Mouse (Mus musculus): Measurements from ENCODE around the gene Gpr19.

Gpr19 gene

DNA sequence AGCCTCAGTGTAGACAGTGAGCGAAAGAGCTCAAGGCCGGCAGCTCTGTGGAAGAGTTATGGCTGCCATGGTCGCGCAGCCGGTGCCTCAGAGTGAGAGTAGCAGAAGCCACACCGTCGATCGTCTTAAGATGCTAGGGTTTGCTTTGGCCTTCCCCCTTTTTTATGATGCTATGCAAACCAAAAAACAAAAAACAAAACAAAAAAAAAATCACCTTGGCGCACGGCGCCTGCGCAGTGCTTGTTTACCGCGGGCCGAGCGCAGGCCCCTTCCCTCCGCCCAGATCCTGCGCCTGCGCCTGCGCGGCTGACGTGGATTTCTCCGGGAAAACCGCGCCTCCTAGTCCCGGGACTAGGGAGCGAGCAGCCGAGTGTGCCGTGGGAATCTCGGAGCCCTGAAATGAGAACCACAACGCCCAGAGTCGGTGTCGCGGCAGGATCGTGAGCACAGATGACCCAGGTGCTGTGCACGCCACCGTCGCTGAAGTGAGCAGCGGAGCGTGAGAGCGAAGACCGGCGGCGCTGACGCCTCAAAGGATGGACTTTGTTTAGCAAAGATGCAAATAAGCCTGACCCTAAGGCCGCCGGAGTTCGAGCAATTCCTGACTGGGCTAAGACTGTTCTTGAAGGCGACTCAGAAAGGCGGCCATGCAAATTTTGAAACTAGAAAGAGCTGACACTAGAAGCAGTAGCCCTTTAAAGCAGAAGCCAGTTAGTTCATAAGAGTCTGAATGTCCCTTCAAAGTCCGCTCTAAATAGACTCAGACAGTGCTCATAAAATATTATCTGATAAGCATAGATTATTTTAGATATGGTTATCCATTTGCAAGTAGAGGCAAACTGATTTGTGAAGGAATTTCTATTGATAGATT, at the start of gene Gpr19:
Gene Gpr19 (minus strand): TSS at position 484 of the 871 bp plus-strand sequence.
- DNase-seq (ENCODE audit: low read depth, low spot score) = peak; percentile 98

DNA sequence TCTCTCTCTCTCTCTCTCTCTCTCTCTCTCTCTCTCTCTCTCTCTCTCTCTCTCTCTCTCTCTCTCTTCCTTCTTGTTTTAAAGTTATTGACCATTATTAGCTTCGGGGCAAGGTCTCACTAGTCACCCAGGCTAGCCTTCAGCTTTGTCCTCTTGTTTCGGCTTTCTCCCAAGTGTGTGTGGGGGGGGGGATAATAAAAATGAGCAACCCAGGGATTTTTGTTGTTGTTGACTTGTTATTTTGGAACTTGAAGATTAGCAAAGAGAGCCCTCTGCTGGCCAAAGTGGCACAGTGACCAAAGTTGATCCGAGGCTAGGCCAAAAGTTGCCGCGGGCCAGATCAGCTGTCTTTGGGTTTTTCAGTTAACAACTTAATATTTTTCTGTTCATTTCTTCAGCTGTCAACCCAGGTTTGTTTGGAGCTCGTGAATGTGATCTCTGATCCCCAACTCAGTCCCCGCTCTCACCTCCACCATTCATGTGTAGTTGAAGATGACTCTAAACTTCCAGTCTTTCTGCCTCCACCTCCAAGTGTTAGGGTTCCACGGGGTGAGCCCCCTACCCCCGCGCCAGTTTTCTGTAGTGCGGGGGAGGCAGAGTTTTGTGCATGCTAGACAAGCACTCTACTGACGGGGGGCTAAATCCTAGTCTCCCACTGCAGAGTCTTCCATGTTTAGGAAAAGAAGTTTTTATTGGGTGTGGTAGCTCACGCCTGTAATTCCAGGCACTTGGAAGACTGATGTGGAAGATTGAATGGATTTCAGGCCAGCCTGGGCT, 49.1 kb upstream of the Gpr19 start:
- peak; percentile 80 for DNase-seq (ENCODE audit: low read depth, low spot score)

DNA sequence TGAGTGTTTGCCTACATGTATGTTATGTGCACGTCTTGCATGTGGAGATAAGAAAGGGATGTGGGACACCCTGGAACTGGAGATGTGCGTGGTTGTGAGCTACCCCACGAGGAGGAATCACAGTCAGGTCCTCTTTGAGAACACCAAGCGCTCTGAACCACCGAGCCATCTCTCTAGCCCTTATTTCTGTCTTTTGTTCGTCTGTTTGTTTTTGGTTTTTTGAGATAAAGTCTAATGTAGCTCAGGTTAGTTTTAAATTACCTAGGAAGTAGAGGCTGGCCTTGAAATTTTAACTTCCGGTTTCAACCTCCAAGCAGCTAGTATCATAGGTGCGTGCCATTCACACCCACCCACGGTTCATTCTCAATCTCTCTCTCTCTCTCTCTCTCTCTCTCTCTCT, 48.5 kb upstream of the Gpr19 start:
- peak; percentile 30 for DNase-seq (ENCODE audit: low read depth, low spot score)

DNA sequence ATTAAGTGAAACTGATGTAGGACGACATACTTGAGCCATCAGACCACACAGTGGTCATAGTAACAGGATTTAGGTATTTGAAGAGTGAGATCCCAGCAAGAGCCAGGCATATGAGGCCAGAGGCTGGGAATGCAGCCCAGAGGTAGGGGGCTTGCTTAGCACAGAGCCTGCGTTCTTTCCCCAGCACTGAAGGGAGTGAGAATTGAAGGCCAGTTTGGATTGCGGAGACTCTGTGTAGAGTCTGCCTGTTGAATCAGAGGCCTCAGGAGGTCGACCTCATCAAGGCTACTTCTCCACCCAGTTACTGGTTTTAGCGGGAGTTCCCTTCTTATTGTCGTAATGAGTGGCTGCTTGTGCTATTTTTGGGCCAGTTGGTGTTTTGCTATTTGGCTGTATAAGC, 47.7 kb upstream of the Gpr19 start:
- DNase-seq (ENCODE audit: low read depth, low spot score) = no peak

DNA sequence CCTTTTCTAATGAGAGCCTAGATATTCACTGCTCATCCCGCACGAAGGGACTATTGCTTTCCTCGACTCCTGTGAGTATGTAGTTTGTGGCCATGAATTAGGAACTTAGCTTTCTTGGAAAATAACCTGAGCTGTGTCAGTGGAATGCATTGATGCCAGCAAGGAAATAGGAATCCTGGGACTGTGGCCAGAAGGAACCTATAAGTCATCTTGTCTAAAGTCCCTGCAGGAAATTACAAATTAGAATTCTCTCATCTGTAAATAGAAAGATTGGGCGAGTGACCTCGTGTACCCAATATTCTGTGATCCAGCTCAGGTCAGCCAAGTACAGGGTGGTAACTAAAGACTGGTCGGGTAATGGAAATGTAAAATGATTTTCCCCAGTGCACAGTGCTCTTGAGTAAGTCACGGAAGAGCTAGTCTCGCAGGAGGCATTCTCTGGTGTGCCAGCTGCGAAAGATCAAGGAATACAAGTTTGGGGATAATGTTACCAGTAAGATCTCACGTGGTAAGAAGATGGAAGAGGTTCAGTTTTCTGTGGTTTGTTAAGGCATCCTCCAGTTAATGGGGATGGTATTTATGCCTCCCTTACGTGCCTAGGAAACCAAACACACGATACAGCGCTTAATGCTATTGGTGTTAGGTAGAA, 45.5 kb upstream of the Gpr19 start:
- DNase-seq (ENCODE audit: low read depth, low spot score) = no peak

DNA sequence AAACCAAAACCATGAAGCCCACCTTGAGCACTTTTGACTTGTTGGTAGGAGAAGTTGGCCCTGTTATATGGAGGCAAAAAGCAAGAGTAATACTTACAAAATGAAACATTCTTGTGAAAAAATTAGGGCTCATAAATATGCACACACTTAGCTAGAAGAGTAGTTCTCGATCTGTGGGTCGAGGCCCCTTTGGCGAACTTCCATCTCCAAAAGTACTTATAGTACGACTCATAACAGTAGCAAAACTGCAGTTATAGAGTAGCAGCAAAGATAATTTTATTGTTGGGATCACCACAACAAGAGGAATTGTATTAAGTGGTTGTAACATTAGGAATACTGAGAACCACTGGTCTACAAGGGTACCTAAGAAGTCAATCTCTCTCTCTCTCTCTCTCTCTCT, 41.4 kb upstream of the Gpr19 start:
- DNase-seq (ENCODE audit: low read depth, low spot score) = no peak

DNA sequence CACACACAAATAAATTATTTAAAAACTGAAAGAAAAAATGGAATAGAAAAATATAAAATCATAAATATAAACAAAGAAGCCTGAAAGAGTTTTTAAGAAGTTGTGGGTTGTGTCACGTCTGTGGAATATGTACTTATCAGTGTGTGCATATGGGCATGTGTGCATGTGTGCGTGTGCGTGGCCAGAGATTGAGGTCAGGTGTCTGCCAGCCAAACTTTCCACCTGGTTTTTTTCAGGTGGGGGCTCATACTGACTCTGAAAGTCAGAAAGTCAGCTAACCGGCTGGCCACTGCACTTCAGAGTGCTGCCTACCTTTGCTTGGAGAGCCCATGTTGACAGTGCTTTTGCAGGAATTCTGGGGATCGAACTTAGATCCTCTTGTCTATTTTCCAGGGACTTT, 35.9 kb upstream of the Gpr19 start:
- DNase-seq (ENCODE audit: low read depth, low spot score) = no peak

DNA sequence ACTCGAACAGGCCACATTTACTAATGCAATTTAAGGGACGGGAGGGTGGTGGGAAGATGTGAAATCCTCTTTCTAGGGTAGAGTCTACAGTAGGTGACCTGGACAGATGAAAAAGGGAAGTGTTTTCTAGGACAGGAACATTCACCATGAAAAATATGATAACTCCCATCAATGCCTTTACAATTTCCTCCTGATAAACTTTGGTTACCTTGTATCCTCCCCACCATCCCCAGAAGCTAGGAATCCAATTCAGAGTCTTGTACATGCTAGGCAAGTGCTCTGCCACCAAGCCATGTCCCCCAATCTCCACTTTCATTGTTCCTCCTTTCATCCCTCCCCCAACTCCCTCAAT, 34.8 kb upstream of the Gpr19 start:
- DNase-seq (ENCODE audit: low read depth, low spot score) = no peak

DNA sequence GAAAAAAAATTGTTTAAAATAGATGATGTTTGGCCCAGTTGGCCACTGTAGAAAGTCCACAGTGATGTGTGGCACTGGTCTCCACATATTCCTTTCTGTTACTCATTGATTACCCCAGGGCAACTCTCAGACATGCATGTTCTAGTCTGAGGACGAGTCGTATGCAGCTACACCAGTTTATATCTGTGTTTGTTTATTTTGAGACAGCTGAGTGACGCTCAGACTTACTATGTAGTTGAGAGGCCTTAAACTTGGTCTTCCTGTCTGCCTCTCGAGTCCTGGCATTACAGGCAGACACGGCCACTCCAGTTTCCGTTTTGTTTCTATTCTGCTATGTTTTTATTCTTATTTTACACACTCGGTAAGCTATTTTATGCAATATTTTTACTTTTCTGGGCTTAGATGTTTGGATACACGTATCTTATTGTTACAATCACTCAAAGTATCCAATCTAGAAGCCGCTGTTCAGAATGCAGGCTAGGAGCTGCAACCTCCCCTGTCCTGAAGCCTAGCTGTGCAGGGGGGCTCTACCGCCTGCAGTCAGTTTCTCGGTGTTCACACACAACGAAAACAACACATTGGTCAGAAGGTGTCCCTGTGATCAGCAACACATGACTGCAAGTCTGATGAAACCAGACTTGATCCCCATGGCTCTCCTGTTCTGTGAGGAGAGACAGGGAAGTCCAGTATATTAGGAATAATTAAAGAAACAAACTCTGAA, 34.3 kb upstream of the Gpr19 start:
- DNase-seq (ENCODE audit: low read depth, low spot score) = no peak

DNA sequence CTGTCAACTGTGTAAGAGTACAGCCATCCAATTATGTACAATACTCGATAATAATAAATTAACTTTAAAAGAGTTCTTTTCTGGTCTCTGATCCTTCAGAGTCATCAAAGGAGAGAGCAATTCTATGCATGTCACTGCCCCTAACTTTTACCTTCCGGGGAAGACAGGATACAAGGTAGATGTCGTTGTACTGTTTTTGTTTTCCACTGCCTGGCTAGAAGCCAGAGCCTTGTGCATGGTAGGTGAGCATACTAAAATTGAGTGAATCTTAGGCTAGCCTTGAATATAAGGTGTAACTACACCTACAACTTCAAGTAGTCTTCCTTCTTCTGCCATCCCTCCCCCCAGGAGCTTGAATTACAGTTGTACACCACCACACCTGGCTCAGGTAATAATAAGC, 32.8 kb upstream of the Gpr19 start:
- no peak for DNase-seq (ENCODE audit: low read depth, low spot score)

DNA sequence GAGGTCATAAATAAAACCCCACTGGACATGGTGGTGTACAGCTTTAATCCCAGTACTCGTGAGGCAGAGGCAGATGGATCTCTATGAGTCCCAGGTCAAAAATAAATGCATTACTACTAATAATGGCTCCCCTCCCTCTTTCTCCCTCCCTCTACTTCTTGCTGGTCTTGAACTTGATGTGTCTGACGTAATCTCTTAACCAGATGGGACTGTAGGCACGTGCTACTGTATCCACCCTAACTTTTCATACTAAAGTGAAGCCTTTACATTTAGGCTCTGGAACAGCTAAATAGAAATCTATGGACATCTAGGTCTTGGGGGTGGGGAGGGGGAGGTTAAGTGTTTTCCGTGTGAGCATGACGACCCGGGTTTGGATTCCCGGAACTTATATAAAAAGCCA, 32.0 kb upstream of the Gpr19 start:
- DNase-seq (ENCODE audit: low read depth, low spot score) = no peak

DNA sequence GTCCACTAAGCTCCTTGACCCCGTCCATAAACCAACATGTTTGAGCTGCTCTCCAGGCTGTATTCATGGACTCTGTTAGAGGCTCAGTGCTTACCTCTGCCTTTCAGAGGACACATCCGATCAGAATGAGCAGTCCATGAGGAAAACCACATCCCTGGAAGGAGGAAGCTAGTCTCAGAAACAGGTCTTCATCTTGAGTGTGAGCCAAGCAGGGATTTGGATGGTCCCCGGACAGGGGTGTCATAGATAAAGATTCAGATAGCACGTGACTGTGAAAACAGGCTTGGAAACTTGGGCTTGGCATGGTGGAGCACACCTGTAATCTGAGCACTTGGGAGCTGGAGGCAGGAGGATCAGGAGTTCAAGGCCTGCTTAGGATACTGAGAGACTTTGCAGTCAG, 31.5 kb upstream of the Gpr19 start:
- no peak for DNase-seq (ENCODE audit: low read depth, low spot score)

DNA sequence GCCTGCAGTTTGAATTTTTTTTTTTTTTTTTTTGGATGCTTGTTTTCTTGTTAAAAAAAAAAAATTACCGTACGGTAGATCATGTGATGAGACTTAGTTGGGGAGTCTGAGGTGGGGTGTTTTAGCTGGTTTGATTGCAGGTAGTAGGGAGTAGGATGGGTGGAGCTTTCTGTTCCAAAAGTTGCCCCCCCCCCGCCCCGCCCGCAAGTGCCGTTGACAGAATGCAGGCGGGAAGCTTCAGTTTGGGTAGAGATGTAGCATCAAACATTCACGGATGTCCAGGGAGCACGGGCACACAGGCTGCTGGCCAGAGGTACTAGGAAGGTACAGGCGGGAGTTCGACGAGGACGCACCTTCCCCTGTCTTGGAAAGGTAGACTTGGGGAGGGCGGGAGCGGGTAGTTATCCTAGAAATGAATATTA, 30.5 kb upstream of the Gpr19 start:
- DNase-seq (ENCODE audit: low read depth, low spot score) = no peak

DNA sequence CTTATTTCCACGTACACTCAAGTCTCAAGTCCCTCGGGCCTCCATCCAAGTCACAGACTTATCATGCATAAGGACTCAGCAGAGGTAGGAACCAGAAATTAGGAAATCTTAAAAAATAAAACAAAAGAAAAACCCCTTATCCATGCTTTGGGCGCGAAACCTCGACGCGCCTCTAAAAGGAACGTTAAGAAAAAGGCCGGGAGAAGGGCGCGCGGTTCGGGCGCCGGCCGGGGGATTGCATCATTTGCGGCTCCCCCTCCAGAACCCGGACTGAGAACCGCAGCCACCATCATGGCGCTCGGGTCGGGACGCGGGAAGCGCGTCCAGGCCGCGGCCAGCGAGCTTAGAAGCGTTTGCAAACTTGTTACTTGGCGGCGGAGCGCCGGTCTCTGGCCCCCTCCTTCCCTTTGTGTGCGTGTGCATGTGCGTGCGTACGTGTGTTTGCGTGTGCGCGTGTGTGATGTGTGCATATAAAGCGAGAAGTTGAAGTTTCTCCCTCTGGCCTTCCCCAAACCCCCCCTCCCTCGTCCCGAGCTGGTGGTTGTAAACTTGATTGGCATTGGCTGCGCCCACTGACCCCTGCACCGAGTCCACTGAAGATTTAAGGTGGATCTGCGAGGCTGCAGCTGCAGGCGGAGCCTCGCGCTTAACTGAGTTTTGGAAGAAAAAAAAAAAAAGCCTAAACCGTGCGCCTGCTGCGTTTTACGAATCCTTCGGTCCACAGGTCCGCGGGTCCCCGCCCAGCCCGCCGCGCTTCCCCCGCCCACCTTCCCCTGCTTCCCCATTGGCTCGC, 29.9 kb upstream of the Gpr19 start:
- peak; percentile 97 for DNase-seq (ENCODE audit: low read depth, low spot score)

DNA sequence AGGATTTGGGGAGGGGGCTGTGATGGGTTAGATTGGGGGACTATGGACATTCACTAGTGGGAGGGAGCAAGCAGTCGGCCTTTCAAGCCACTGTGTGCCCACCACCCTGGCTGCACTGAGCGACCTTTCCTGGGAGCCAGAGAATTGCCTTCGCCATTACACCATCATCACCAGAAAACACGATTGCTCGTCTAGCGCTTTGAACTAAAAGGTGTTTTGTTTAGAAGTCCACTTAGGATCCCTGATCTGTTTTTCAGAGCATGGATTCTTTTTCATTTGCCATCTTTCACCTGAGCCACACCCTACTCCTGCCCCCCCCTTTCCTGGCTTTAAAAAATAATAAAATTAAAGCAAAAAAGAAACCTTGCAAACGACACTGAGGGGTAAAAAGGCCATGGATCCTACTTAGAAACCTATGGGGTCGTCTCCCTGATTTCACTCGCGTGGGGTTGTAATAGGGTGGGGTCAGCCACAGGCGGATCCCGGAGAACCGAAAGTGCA, 29.3 kb upstream of the Gpr19 start:
- no peak for DNase-seq (ENCODE audit: low read depth, low spot score)

DNA sequence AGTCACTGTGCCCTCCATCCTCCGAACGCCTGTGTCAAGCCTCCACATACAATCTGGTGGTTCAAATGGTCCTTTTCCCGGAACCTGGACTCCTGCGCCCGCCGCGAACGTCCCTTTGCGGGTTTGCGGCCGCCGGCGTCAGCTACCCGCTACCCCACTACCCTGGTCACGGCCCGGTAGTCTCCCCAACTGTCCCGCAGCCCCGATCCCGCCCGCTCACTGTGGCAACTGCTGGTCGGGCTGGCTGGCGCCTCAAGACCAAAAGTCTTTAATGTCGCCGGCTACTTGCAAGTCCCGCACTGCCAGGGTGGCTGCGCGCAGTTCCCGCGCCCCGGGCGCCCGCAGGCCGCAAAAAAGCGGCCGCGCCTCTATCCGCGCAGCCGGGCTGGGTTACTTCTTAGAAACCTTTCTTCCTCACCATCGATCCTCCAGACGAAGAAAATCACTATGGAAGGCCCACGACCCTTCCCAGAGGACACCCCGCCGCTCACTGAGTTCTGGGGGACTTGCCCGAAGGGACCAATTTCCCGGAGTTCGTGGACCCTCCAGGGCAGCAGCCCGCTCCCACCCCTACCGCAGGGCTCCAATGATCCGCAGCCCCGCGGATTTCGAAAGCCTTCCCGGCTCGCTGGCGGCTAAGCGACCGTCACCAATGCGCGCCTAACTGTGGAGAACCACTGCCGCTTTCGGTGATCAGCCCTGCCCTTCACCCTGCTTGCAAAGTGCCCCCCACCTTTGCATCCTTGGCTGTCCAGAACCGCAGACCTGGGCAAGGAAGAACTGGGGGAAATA, 28.6 kb upstream of the Gpr19 start:
- DNase-seq (ENCODE audit: low read depth, low spot score) = peak; percentile 56

DNA sequence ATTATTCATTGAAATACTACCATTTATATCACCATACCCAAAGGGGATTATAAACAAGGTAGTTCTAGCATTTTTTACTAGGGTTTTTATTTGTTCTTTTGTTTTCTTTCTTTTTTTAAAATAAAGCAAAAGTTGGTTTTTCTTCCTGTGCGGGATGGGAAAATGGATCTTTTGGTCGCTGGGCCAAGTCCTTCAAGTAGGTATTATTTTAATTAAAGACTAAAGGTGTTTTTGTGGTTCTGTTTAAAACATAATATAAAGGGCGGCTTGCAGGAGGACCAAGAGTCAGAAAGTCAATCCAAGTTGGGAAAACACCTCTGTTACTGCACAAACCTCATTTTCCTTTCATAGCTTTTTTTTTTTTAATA, 27.9 kb upstream of the Gpr19 start:
- no peak for DNase-seq (ENCODE audit: low read depth, low spot score)

DNA sequence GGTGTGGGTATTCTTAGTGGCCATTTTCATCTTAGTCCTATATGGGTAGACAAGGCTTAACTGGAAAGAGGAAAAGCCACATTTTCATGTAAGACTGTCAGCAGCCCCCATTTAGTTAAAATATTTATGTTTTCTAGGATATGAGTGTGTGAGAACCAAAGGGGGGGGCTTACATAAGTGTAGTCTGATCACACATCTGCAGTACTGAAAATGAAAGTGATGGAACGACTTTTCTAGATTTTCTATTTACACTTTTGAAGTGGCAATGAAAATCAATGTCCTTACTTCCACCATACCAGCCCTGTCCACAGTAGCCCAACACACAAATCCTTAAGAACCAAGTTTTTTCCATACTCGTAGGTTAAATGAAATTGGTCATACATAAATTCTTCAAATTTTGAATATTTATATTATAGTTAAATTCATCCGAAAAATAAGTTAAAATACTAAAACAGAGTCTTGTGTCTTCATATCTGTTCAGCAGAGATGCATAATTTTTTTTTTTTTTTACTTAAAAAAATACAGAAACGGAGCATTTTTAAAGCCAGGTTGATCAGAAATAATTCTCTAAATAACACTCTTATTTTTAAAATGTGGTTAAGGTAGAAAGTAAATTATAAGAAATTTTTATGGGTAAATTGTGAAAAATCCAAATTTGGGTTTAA, 27.4 kb upstream of the Gpr19 start:
- no peak for DNase-seq (ENCODE audit: low read depth, low spot score)

DNA sequence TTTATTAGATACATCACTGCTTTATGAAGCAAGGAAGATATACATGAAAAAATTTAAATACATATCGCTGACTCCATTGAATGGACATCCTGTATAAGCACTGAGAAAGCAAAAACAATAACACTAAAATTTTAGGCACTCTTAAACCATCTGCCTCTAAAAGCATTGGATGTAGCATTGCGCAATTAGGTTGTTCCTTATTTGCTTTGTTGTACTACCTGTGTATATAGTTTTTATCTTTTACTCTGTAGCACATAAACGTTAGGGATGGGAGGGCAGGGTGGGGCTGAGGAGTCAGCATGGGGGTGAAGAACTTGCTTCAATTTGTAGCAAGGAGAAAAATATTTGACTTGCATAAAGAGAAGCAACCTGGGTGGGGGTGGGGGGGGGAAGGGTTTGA, 25.9 kb upstream of the Gpr19 start:
- DNase-seq (ENCODE audit: low read depth, low spot score) = no peak

DNA sequence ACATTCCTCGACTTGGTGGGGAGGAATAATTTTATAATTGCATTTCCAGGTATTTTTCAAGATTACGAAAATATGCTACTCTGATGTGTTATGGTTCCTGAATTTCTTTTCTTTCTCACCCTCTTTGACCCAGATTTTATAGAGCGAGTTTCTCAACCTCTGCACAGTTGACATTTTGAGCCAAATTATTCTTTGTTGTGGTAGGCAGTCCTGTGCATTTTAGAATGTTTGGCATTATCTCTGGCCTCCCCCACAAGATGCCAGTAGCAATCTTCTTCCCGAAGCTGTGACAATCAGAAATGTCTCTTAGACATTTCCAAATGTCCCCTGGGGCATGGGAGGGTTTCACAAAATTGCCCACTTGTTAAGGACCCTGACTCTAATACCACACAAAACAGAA, 25.3 kb upstream of the Gpr19 start:
- DNase-seq (ENCODE audit: low read depth, low spot score) = no peak

All from ES-CJ7 (cell line).